Mouse (Mus musculus) gastrocnemius, postnatal 36 days (tissue): ENCODE data around the gene Abca7. TPM values are rescaled to one million over a fixed set of nuclear protein-coding genes. Genes with fewer than 3 reads are reported as not detected.

ENCODE experiments used
- DNase-seq, 2 experiments: peaks; one replicate each; pipeline ENCODE4 v3.0.0; 2022
- intact Hi-C: fragments of 180-260 bp; cut with DNase I; formaldehyde crosslinking; loops from one replicate; pipeline ENCODE4 v1.15.1; 2025
- total RNA-seq, 2 experiments: library from RNA; stranded (reverse); gene quantifications; 2 replicates each; pipeline ENCODE4 v1.2.3; 2021

The Abca7 gene
- total RNA-seq, 2 experiments from 2014 or later = 5.4 to 5.8 TPM

GRCm38 (mm10) chr10:79989272-79989786, 7.0 kb upstream of the Abca7 start:
- DNase-seq = no peak

GRCm38 (mm10) chr10:79989870-79990269, 6.4 kb upstream of the Abca7 start:
- no peak for DNase-seq
- intact Hi-C loops = loop anchor here (5.0 kb wide), 1 partner anchor 122 kb away; no protein-coding TSS in a partner anchor

More at GRCm38 (mm10) chr10:79989272-79989786, 7.0 kb upstream of the Abca7 start:
- intact Hi-C loops = loop anchor here (5.0 kb wide), 1 partner anchor 123 kb away; no protein-coding TSS in a partner anchor

- intact Hi-C loops = no loop called here
- DNase-seq = no peak
These were observed 5.2 kb upstream of the Abca7 start for GRCm38 (mm10) chr10:79991099-79991498.

- intact Hi-C loops = no loop called here
- DNase-seq = no peak
These were observed 4.7 kb upstream of the Abca7 start for GRCm38 (mm10) chr10:79991548-79991947.

- intact Hi-C loops = no loop called here
- DNase-seq = no peak
These were observed 1.7 kb upstream of the Abca7 start for GRCm38 (mm10) chr10:79994397-79995115.

- intact Hi-C loops = no loop called here
- DNase-seq = no peak
These were observed 658 bp upstream of the Abca7 start for GRCm38 (mm10) chr10:79995636-79996035.

- intact Hi-C loops = no loop called here
- DNase-seq = peak in 1 of 2 experiments; percentile 46
These were observed 903 bp downstream of the Abca7 start for GRCm38 (mm10) chr10:79997034-79997760.

- intact Hi-C loops = no loop called here
- no peak for DNase-seq
These were observed 1.5 kb downstream of the Abca7 start for GRCm38 (mm10) chr10:79997819-79998218.

- intact Hi-C loops = no loop called here
These were observed 5.7 kb downstream of the Abca7 start for GRCm38 (mm10) chr10:80001945-80002344.

GRCm38 (mm10) chr10:80002829-80003228, 6.5 kb downstream of the Abca7 start:
- intact Hi-C loops = no loop called here
- DNase-seq = no peak

More at GRCm38 (mm10) chr10:80001945-80002344, 5.7 kb downstream of the Abca7 start:
- DNase-seq = no peak

- intact Hi-C loops = no loop called here
- no peak for DNase-seq
These were observed 7.3 kb downstream of the Abca7 start for GRCm38 (mm10) chr10:80003374-80004232.

- intact Hi-C loops = no loop called here
- no peak for DNase-seq
These were observed 8.0 kb downstream of the Abca7 start for GRCm38 (mm10) chr10:80004233-80004705.

- intact Hi-C loops = no loop called here
- DNase-seq = no peak
These were observed 15.4 kb downstream of the Abca7 start for GRCm38 (mm10) chr10:80011740-80012139.

- no peak for DNase-seq
- intact Hi-C loops = no loop called here
These were observed 17.3 kb downstream of the Abca7 start for GRCm38 (mm10) chr10:80013609-80014008.

- intact Hi-C loops = no loop called here
These were observed 18.4 kb downstream of the Abca7 start for GRCm38 (mm10) chr10:80014484-80015290.

GRCm38 (mm10) chr10:80015583-80015982, 19.3 kb downstream of the Abca7 start:
- intact Hi-C loops = no loop called here
- DNase-seq = no peak

More at GRCm38 (mm10) chr10:80014484-80015290, 18.4 kb downstream of the Abca7 start:
- no peak for DNase-seq

- no peak for DNase-seq
These were observed 20.2 kb downstream of the Abca7 start, which contains the start of gene Arhgap45 for GRCm38 (mm10) chr10:80016511-80016910. Gene Arhgap45, plus strand, starts transcription at chr10:80016653.

GRCm38 (mm10) chr10:80016931-80017330, 20.6 kb downstream of the Abca7 start:
- intact Hi-C loops = no loop called here
- no peak for DNase-seq

More at GRCm38 (mm10) chr10:80016511-80016910, 20.2 kb downstream of the Abca7 start, which contains the start of gene Arhgap45:
- intact Hi-C loops = no loop called here

- intact Hi-C loops = no loop called here
These were observed 21.1 kb downstream of the Abca7 start for GRCm38 (mm10) chr10:80017361-80017760.

More at GRCm38 (mm10) chr10:80017361-80017760, 21.1 kb downstream of the Abca7 start:
- no peak for DNase-seq
